Mouse (Mus musculus) lung, postnatal 36 days (tissue): ENCODE data around the gene Pomc.
"Not testable (repeated sequence)": the region's sequence is repeated elsewhere in the genome, so short reads cannot be mapped to it uniquely, and the experiment has no call there.

Experiments
- DNase-seq: peaks from one replicate; pipeline ENCODE4 v3.0.0; 2022; ENCODE audit warnings: mixed read lengths

Gene Pomc

DNA sequence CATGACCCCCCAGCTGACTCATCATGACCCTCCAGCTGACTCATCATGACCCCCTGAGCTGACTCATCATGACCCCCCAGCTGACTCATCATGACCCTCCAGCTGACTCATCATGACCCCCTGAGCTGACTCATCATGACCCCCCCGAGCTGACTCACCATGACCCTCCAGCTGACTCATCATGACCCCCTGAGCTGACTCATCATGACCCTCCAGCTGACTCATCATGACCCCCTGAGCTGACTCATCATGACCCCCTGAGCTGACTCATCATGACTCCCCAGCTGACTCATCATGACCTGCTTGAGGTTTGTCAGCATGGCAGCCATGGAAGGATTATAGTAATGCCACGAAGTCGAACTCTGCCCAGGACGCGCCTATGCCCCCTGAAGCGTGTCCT, 18.4 kb downstream of the Pomc start:
- DNase-seq: not testable (repeated sequence)

DNA sequence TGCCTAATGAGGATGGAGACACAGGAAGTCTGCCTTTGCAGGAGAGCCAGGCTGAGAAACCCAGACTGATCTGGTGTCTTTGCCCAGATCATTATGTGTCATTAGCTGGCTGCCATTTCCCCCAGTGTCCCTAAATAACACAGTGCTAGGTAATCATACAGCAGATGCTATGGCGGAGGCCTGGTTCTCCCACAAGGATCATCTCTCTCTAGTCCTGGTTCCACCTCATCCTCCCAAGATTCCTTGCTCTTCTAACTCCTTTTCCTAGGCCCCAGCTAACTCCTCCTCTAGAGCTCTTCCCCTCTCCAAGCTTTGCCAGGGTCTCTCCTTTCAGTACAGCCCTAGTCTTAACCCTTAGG, 26.2 kb downstream of the Pomc start:
- peak; percentile 7 for DNase-seq

DNA sequence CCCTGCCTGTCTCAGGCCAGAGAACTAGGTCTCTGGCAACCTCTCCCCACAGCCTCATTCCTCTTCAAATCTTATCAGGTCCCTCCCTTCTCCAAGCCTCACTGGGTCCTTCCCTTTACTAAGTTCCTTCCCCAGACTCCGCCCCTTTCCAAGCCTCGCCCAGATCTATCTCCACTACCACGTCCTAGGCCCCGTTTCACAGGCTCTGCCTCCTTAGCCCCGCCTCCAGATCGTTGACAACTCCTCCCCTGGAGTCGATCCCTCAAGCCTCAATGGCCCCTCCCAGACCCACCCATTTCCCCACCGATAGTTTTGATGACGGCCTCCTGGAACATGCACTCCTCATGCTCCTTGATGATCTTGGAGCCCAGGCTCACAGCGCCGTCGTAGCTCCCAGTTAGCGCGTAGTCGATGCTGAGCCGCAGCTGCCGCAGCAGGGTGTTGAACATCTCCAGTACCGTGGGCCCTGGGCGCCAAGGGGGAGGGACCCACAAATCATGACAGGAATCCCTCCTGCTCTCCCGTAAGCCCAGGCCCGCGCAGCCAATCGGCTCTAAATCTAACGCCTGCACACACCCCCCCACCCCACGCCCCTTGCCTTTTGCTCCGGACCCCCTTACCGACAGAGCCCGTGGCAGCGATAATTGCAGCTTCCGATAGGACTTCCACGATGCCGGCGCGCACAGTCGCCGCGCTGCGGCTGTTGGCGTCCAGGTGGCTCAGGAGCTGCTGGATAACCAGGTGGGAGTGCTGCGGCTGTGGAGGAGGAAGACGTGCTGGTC, 26.8 kb downstream of the Pomc start:
- peak; percentile 95 for DNase-seq

- peak; percentile 85 for DNase-seq
Observed at GRCm38 (mm10) chr12:3982257-3982656, 27.5 kb downstream of the Pomc start.

DNA sequence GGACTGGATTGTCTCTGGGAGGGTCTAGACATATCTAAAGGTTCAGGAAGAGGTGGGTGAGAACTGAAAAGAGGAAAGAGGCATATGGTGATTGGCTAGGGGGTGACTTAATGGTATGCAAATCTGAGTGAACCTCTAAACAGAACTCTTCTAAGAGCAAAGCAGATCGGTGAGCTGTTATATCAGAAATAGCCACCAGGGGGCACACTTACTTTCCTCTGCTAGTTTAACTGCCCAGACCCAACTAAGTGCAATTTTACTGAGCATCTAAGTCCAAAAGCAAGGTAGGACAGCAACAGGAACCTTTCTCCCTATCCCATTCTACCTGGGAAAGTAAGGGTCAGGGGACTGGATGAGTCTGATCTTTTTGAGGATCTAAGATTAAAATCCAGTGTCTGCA, 29.0 kb downstream of the Pomc start:
- peak; percentile 90 for DNase-seq

- DNase-seq: no peak
Observed at GRCm38 (mm10) chr12:3984446-3984845, 29.7 kb downstream of the Pomc start.

- DNase-seq: no peak
Observed at GRCm38 (mm10) chr12:3989943-3990342, 35.2 kb downstream of the Pomc start.

DNA sequence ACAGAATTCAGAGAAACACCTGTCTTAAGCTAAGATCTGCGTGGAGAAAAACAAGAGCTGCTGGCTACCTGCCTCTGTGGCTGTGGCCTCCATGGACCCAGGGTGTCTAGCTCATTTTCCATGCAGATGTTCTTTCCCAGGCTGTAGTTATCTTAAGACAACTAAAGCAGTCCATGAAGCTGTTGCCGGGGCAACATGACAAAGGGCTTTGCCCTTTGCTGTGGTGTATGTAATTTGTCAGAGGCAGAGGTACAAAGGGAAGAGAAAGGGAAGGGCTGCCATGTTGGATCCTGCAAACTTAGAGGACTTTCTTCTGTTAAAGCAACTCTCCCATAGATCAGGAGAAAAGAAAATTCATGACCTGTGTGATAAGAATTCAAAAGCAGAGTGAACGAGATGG, 36.3 kb downstream of the Pomc start:
- DNase-seq: no peak

GRCm38 (mm10) chr12:3996749-3997148, 42.0 kb downstream of the Pomc start:
- no peak for DNase-seq

GRCm38 (mm10) chr12:4000406-4000805, 45.7 kb downstream of the Pomc start:
- DNase-seq: no peak

GRCm38 (mm10) chr12:4004648-4005047, 49.9 kb downstream of the Pomc start:
- peak; percentile 43 for DNase-seq

GRCm38 (mm10) chr12:4006079-4006478, 51.3 kb downstream of the Pomc start:
- DNase-seq: peak; percentile 27

GRCm38 (mm10) chr12:4007181-4007580, 52.4 kb downstream of the Pomc start:
- peak; percentile 72 for DNase-seq

- no peak for DNase-seq
Observed at GRCm38 (mm10) chr12:4007766-4008165, 53.0 kb downstream of the Pomc start.

GRCm38 (mm10) chr12:4008731-4009130, 54.0 kb downstream of the Pomc start:
- no peak for DNase-seq
